Mouse (Mus musculus) cerebellum, postnatal 14 days (tissue): Measurements from ENCODE around the gene Tns2.
"Not testable (repeated sequence)": the region's sequence is repeated elsewhere in the genome, so short reads cannot be mapped to it uniquely, and the experiment has no call there.

Experiments used
- DNase-seq, 2 experiments: peaks; one replicate each; pipeline ENCODE4 v3.0.0; 2021; ENCODE audit warnings: mixed read lengths in 2 of 2

Tns2 gene

DNA sequence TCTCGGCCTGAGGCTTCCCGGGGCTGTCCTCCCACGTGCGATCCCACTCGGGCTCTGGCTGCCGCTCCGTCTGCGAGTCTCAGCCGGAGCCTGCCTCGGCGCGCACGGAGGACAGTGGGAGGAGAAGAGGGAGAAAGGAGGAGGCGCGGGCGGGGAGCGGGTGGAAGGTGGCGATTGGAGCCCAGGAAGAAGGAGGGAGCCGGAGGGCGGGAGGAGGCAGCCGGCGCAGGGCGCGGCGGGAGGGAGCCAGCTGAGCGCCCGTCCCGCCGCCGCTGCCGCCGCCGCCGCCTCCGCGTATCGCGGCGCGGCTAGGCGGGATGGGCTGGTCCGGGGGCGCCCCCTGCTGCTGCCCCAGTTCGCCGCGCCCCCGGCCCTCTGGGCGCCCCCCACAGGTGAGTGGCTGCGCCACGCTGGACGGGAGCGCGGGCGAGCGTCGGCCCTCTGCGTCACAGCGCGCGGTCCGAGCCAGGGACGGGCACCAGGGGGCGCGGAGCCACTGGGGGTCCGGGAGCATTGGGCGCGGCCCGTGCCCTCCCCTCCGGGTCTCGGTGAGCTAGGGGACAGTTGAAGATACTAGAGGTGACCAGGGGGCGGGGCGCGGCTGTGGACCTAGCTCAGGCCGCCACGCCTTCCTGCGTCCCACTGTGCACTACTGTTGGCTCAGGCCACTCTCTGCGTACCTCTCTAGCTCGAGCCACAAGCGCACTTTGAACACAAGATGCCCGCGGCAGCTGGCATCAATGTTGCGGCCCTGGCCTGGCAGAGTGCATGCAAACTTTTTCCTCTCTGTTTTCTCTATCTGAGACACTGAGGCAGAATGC is at the start of gene Tns2:
TSS of gene Tns2 (plus strand) at position 253 of the 821 bp plus-strand sequence.
- peak; percentile 71 to 76 for DNase-seq

DNA sequence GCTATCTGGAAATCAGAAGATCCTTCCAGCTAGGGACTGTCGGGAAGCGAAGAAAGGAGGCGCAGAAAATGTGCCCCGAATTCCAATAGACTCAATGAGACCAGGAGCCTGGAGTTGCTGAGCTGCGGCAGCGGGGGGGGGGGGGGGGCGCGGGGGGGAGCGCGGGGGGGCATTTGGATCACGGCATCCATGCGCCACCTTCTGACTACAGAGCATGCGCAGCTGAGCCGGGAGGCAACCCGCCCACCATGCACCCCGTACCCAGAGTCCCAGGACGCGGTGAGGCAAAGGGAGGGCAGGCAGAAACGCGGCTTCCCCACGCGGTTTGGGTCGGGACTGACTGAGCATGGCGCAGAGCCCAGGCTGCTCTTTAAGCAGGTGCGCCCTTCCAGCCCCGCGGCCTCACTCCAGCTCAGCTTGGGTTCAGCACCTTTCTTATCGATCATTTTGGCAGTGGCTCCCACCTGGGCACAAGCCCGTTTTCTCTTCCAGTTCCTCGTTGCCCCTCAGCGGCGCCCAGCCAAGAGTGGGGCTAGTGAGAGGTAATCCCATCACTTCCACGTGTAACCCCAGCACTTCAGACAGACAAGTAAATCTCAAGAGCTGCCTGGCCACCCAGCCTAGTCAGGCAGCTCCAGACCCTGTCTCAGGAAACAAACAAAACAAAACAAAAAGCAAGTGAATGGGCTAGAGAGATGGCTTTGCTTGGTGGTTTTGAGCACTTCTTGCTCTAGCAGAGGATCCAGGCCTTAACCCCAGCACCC is 48.1 kb upstream of the Tns2 start:
- DNase-seq = peak; percentile 52 to 57

DNA sequence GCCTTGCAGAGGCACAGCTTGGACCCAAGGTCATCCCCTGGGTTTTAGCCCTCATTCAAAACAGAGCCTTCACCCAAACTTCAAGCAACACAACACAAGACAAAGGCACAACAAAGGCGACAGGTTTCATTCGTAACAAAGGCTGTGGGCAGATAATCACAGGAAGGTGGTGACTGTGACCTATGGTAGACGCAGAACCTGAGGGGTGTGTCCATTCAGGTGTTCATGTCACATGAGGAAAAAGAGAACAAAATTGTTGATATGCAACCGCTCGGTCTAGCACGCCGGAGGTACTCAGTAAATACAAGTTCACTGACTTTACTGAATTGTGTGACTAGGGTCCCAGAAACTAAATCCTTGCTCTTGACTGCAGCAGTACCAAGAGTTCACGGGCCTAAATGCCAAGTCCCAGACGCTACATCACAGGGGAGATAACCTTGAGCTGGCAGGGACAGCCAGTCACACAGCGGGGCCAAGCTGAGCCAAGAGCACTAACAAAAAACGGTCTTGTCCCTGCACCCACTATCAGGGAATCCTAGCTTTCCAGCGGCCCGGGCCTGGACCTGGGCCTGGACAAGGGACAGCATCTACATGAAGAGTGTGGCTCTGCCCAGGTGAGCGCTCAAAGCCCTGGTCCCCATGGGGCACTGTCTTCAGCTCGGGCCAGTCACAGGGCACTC is 43.6 kb upstream of the Tns2 start:
- no peak for DNase-seq

DNA sequence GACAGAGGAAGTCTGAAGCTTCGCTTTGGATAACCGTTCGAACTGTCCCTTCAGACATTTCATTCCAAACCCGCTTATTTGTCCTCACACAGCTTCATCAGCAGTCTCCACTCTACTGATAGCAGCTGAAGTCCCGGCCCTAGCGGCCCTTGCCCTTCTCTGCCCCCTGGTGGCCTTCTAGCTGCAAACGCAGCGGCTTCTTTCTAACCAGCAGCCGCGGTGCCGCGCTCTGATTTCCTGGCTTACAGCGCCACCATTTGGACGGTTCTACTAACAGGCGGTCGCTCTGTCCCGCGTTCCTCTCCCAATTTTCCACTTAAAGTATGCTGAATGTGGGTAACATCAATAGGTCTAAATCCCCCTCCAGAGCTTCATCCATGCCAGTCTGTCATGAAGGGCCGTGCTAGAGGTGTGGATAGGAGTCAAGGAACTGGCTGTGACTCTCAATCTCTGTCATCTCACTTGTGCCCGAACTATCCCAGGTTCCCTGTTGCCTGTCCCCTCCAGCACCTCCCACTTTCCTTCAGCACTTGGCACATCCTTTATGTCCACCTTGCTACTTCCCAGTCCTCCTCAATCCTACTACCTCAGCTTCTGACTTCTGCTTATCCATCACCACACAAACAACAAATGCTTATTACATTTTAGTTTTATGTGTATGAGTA is 34.4 kb upstream of the Tns2 start:
- DNase-seq = peak; percentile 97 to 99

DNA sequence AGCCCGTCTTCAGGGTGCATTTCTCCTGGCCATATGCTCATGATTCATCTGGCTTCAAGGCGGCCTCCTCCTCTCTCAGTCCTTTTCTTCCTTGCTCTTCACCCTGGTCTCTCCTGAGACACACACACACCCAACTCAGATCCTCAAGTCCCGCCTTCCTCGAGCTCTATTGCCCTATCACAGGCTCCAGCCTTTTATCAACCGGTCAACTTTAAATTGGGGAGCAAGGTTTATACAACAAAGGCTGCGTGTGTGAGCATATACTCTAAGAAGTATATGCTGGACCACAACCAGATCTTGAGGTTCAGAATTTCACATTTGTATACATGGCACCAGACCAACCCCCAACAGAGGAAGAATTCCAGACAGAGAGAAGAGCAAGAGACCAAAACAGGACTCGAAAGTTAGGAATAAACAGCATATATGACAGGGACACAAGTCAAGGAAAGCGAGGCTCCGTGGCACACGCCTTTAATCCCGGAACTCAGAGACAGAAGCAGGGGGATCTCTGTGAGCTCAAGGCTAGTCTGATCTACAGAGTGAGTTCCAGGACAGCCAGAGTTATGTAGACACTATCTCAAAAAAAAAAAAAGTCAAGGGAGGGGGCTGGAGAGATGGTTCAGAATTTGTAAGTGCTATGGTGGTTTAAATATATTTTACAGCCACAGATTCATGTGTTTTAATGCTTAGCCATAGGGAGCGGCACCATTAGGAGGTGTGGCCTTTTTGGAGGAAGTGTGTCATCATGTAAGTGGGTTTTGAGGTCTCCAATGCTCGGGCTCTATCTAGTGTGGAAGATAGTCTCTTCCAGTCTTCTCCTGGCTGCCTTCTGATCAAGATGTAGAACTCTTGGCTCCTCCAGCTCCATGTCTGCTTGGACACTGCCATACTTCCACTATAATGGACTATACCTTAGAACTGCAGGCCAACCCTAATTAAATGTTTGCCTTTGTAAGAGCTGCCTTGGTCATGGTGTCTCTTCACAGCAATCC is 29.4 kb upstream of the Tns2 start:
- no peak for DNase-seq

DNA sequence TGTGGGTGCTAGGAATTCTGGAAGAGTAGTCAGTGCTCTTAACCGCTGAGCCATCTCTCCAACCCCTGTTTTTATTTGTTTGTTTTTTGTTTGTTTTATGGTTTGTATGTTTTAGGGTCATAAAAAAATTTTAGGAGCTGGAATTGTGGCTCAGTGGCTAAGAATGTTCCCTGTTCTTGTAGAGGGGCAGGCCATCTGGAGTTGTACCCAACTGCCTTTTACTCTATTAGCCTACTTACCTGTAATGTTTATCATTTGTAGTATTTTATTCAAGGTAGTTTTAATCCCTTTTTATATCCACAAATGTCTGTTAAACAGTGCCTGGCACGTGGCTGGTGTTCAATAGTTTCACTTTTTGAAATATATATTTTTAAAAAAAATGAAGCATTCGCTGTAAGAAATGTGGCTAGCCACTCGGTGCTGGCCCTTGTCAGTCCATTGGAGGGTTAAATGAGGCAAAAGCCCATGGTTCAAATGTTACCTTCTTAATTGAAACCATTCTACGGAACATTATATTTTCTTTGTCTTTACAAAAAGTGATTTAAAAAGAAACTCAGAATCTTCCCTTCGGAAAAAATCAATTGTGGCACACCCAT is 27.2 kb upstream of the Tns2 start:
- DNase-seq = peak in 1 of 2 experiments; percentile 20

DNA sequence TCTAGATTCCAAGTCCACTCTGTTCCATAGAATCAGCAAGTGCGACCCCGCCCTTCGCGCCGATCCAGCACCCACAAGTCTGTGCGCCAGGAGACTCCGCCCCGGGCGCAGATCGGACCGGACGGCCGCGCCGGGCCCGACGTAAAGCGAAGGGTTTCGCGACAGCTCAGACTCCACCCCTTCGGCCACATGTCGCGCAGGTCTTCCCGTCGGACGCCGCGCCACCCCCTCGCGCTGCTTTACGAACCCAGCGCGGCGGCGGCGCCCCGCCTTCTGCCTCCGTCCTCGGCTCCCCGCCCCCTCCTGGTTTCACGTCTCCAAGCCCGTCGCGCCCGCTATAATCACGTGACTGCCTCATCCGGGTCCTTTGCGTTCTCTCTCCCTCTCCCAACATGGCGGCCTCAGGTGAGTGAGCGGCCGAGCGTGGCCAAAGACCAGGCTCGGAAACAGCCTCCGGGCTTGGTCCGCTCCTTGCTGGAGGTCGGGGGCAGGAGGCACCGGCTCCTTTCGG is 26.6 kb upstream of the Tns2 start, which contains the start of gene Eif4b:
TSS of gene Eif4b (plus strand) at position 215 of the 511 bp plus-strand sequence.
- DNase-seq = peak; percentile 99 to 100

DNA sequence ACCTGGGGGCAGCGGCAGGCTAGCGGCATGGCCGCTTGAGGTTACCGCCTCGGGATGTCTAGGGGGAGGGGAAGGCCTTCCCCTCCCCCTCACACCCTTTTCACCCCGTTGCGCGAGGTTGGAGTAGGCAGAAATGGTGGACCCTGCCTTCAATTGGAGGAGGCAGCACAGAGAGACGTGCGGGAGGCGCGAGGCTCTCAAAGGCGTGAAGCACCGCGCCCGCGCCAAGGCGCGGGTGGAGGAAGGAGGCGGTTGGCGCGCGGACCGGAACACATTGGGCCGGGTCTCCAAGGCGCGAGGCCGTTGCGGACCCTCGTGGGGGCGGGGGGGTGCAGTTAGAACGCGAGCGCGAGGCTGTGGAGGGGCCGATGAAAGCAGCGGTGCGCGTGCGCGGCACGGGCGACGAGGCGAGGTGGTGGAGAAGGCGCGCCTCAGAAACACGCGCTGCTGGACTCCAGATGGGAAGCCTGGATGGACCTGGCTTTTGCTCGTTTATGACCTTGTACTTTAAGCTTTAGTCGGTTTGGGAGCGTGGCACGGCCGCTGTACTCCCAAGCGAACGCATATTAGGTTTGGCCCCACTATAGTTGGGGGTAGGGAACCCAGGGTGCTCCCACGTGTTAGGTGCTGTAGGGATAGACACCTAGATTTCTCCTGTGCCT is 26.0 kb upstream of the Tns2 start:
- DNase-seq = peak; percentile 75 to 86

DNA sequence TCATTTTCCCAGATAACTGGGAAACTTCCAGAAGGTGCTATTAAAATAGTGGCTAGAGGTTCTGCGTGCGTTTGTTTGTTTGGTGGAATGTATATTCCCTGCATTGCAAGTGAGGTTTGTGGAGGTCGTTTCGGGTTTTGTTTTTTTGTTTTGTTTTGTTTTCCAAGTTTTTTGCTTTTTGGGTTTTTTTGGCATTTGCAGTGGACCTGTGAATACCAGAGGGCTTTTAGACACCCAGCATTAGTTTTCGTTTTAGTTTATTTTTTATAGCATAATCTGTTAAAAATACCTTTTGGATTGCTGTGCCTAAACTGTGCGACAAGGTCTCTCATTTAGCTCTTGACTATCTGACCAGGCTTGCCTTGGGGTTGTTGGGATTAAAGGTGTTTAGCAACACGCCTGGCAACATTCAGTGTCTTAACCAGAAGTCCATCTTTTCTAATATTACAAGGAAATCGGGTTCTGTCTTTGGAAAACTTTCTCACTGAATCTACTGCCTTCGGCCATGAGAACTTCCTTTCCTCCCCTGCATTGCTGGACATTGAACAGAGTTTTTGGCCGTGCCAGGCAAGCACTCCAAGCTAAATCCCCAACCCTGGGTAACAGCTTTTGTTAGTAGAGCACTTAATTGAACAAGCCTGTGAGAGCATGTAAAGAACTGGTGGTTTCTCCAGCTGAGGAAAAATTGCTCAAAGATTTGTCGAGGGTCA is 25.2 kb upstream of the Tns2 start:
- no peak for DNase-seq

DNA sequence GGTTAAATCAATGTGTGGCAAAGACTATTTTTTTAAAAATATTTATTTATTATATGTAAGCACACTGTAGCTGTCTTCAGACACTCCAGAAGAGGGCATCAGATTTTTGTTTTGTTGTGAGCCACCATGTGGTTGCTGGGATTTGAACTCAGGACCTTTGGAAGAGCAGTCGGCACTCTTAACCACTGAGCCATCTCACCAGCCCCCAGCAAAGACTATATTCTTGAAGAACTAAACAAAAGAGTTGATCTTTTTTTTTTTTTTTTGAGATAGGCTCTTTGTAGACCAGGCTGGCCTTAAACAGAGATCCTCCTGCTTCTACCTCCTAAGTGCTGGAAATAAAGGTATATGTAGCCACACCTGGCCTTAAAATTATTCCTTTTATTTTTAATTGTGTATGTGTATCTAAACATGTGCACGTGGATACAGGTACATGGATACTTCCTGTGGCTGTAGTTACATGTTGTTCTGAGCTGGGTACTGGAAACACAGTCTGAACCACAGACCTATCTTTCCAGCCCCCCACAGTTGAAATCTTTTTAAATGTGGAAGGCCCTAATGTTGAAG is 23.0 kb upstream of the Tns2 start:
- DNase-seq = no peak

DNA sequence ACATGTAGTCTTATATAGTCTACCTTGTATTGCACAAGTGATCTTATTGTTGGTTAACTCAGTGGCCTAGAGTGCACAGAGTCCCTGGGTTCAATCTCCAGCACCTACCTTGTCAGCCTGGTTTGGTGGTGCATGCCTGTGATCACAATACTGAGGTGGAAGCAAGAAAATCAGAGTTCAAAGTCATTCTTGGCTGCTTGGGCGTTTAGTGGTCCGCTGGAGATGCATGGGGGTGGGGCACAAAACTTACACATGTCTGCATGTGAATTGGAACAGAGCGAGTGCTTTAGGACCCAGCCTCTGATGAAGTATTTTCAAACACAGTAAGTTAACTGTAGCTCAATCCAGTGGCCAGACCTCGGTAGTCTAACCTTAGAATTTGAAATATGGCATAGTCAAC is 21.0 kb upstream of the Tns2 start:
- no peak for DNase-seq

DNA sequence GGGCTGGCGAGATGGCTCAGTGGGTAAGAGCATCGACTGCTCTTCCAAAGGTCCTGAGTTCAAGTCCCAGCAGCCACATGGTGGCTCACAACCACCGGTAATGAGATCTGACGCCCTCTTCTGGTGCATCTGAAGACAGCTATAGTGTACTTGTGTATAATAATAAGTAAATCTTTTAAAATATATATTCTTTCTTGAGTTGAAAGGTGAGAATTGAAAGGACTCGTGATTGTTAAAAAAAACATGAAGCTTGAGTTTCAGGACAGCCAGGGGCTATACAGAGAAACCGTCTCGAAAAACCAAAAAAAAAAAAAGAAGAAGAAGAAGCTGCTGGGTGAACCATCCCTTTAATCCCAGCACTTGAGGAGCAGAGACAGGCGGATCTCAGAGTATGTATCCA is 20.3 kb upstream of the Tns2 start:
- DNase-seq = not testable (repeated sequence)

DNA sequence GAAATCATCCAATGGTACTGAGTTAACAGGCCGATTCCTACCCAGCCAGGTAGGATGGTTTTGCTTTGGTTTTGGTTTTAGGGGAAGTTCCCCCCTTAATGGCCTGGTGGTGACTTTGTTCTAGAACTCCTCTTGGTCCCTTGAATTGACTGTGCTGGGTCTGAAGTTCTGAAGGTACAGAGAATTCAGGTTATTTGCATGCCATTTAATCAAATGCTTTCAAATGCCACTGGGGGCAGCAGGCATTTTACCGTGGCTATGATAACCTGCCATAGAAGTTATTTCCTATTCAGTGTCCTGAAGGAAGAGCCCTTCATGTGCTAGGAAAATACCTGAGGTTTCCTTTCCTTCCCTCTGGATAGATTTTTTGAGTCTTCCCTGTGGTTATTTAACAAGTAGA is 19.8 kb upstream of the Tns2 start:
- no peak for DNase-seq

DNA sequence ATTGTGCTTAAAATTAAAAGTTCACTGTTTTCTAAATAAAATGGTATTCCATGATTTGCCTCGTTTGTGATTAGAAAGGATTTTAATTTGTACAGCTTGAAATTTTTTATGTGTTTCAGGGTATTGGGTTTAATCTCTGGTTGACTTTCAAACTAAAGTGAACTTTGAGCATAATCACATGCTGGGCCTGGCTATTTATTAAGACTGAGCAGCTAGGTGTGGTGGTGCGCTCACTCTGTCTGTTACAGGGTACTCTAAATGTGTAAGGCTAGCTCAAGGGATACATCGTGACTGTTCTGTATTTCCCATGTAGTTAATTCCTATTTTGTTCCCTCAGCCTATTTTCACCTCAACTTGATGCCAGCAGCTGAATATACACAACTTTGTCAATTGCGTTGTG is 18.1 kb upstream of the Tns2 start:
- DNase-seq = no peak

DNA sequence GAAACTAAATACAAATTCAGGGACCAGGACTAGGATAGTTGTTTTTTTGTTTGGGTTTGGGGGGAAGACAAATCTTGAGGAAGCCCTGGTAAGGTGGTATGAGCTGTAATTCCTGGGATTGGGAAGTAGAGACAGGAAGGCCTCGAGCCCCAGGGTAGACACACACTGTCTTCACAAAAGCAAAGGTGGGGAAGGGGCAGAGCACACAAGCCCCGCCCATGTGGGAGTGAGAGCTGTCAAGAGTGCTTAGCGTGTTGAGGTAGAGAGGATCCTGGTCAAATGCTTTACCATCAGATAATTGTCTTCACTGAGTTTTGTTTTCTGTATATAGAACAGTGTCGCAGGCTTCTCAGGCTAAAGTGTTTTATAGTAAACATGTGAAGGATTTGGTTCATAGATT is 17.2 kb upstream of the Tns2 start:
- no peak for DNase-seq

DNA sequence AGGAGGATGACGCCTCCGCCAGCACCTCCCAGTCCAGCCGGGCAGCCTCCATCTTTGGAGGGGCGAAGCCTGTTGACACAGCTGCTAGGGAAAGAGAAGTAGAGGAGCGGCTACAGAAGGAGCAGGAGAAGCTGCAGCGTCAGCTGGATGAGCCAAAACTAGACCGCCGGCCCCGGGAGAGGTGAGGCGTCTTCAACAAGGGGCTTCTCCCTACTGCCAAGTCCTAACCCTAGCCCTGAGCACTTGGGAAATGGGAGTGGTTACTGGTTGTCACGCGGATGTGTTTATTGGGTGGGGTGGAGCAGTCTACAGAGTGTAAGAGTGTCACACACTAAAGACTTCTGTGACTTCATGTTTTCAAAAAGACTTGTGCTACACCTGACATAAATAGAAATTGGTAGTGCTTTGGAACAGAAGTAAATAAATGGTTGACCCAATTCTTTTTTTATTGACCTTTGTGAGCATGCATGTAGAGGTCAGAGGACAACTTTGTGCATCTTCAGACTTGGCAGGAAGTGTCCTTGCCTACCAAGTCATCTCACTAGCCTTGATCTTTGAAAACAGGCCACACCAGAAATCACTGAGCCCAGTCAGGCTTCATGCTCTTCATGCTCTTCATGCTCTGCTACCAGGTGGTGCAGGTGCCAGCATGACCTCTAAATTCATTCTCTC is 10.2 kb upstream of the Tns2 start:
- no peak for DNase-seq

DNA sequence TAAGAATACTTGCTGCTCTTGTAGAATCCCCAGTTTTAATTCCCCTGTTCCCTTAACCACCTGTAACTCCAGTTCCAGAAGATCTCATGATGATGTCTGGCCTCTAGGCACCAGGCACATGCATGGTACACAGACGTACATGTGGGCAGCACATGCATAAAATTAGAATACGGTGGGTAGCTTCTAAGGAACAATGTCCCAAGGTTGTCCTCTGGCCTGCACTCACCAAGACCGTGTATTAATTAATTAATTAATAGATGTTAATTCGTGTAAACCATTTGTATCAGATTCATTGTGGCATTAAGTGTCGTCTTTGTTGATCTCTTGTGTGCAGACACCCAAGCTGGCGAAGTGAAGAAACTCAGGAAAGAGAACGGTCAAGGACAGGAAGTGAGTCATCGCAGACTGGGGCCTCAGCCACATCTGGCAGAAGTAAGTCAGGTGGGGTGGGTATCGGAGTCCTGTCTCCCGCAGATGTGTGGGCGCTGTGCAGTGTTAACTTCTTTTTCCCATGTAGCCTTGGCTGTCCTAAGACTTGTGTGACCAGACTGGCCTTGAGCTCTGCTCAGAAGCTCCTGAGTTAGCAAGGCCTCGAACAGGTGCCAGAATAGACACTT is 9.0 kb upstream of the Tns2 start:
- no peak for DNase-seq

DNA sequence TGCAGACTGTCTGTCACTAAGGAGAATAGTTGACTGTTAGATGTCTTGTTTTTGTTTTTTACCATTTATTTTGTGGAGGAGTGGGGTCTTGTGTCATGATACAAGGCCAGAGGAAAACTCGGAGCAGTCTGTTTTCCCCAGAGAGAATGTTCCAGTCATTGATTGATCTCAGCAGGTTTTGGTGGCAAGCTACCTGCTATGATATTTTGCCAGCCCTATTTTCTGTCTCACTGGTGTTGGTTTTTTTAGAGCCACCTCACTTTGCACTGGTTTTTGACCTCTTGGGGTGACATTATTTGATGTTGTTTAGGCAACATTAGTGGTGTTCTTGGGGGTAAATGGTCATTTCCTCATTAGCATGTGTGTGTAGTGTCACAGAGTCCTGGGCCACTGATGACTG is 8.5 kb upstream of the Tns2 start:
- no peak for DNase-seq
